Mouse (Mus musculus): ENCODE measurements around the gene Gm15517.

GRCm38 (mm10) chr7:44260410-44260809 is 837 bp upstream of the Gm15517 start:
- no peak for TF ChIP-seq POLR2A (IDR thresholded peaks at IDR 0.05; ENCODE audit: low read depth, low read length)
- TF ChIP-seq CTCF (IDR thresholded peaks at IDR 0.05; ENCODE audit: extremely low read depth, insufficient read length, insufficient replicate concordance, low read depth, low read length), result no peak

Measured in small intestine, adult 2 months (tissue).